Mouse (Mus musculus): ENCODE measurements at regions not wholly inside any gene's neighbourhood (a gene's known extent, or its start where the extent isn't known, plus 50 kb on each side); places are given as distances from the start of the nearest gene placed in this dataset.

DNA sequence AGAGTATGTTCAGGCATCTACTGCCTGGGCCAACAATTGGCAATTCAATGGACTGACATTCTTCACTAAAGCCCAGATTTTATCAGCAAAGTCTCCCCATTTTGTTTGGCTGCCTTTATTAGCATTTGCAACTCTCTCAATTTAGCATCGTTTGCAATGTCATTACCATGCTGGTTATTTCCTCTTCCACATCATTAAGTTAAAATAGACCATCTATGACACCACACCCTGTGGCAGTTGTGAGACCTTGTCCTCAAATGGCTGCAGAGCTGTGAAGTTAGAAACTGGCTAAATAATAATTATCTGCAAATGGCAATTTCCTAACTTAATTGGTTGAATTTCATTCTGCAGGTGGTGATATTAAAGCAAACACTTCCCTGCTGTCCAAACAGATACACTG is 381.8 kb downstream of the H2al1n start:
- H3K27me3 ChIP-seq (ENCODE audit: control insufficient read depth, insufficient read depth, low read length): no peaks in the 10 kb centered on the region
- ATAC-seq (ENCODE audit: insufficient number of reproducible peaks, low FRiP score, low TSS enrichment, low read depth) (no peak), DNase-seq (ENCODE audit: low spot score) (no peak)
- H3K36me3 ChIP-seq (ENCODE audit: control insufficient read depth, insufficient read depth, low read length): no peaks in the 10 kb centered on the region
- no peak overlapping the region for H3K9ac ChIP-seq (ENCODE audit: low read length)
- WGBS: 29% methylated on average over 1 of the region's 1 CpGs
- H3K4me3 ChIP-seq (ENCODE audit: low read depth, low read length): no peak overlapping the region
- H3K4me1 ChIP-seq (ENCODE audit: control insufficient read depth, insufficient read depth, low read length): no peaks in the 10 kb centered on the region
- no peak overlapping the region for H3K27ac ChIP-seq (replicated peaks; ENCODE audit: low read depth, low read length)
- H3K4me2 ChIP-seq (ENCODE audit: low read depth, severe bottlenecking): no peak overlapping the region
- H3K9me3 ChIP-seq (ENCODE audit: control insufficient read depth, low read length): no peaks in the 10 kb centered on the region

DNA sequence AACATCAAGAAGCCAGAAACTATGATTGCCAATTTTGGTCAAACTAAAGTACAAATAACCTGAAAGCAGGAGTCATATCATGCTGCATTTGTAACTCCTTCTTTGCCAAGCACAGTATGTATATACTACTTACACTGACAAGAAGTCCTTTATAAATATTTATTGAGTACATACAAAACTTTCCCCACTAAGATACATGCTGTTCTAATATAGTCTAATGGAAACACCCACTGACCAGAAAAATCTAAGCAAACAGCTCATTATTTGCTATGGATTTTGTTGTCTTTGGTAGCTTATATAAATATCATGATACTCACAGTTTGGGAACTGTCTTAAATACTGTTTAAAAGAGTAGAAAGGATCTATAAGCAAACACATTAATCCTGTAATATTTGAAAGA is 385.9 kb downstream of the H2al1n start:
- H3K9me3 ChIP-seq (ENCODE audit: control insufficient read depth, low read length): no peaks in the 10 kb centered on the region
- H3K4me3 ChIP-seq (ENCODE audit: low read depth, low read length): no peak overlapping the region
- H3K4me1 ChIP-seq (ENCODE audit: control insufficient read depth, insufficient read depth, low read length): no peaks in the 10 kb centered on the region
- H3K27ac ChIP-seq (replicated peaks; ENCODE audit: low read depth, low read length): no peak overlapping the region
- ATAC-seq (ENCODE audit: insufficient number of reproducible peaks, low FRiP score, low TSS enrichment, low read depth): no peak
- H3K36me3 ChIP-seq (ENCODE audit: control insufficient read depth, insufficient read depth, low read length): no peaks in the 10 kb centered on the region
- no peaks in the 10 kb centered on the region for H3K27me3 ChIP-seq (ENCODE audit: control insufficient read depth, insufficient read depth, low read length)
- no peak for DNase-seq (ENCODE audit: low spot score)
- H3K9ac ChIP-seq (ENCODE audit: low read length): no peak overlapping the region
- no peak overlapping the region for H3K4me2 ChIP-seq (ENCODE audit: low read depth, severe bottlenecking)

DNA sequence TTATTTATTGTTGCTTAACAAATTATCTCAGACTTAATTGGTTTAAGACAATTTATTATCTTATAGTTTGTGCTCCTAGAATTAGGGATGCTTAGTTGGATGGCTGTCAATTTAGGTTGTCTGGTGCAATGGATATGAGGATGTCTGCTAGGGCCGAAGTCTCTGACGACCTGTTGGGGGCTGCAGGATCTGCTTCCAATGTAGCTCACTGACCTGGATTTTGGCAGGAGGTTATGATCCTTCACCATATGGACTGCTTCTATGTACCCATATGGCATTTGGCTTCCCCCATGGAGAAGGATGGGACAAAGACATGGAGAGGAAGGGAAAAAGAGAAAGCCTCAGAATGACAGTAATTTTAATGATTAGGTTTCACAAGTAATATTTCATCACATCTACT is 391.0 kb downstream of the H2al1n start:
- no peaks in the 10 kb centered on the region for H3K36me3 ChIP-seq (ENCODE audit: control insufficient read depth, insufficient read depth, low read length)
- no peak overlapping the region for H3K4me3 ChIP-seq (ENCODE audit: low read depth, low read length)
- H3K4me2 ChIP-seq (ENCODE audit: low read depth, severe bottlenecking): no peak overlapping the region
- H3K9ac ChIP-seq (ENCODE audit: low read length): no peak overlapping the region
- no peaks in the 10 kb centered on the region for H3K4me1 ChIP-seq (ENCODE audit: control insufficient read depth, insufficient read depth, low read length)
- WGBS: 84% methylated on average over 2 of the region's 2 CpGs
- ATAC-seq (ENCODE audit: insufficient number of reproducible peaks, low FRiP score, low TSS enrichment, low read depth) (no peak), DNase-seq (ENCODE audit: low spot score) (no peak)
- no peaks in the 10 kb centered on the region for H3K9me3 ChIP-seq (ENCODE audit: control insufficient read depth, low read length)
- H3K27ac ChIP-seq (replicated peaks; ENCODE audit: low read depth, low read length): no peak overlapping the region
- H3K27me3 ChIP-seq (ENCODE audit: control insufficient read depth, insufficient read depth, low read length): no peaks in the 10 kb centered on the region

DNA sequence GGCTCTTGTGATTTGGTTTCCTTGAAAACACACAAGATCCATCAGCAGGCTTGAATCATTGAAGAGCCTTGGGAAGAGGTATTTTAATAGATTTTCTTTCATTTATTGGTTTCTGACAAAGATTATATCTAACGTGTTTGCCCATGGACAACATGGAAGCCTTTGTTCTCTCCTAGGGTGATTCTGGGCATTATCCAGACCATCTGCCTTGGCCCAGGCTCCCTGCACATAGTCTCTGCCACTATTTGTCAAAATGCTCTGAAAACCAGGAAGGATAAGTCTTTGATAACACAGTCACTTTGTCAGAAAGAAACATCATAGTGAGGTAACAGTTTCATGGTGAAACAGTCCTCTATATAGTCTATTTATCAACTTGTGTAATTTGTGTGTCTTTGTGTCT is 398.2 kb downstream of the H2al1n start:
- ATAC-seq (ENCODE audit: insufficient number of reproducible peaks, low FRiP score, low TSS enrichment, low read depth): no peak
- Histone ChIP-seq H3K4me3 (ENCODE audit: low read depth, low read length) (no peak overlapping the region), H3K4me2 (ENCODE audit: low read depth, severe bottlenecking) (no peak overlapping the region), H3K36me3 (ENCODE audit: control insufficient read depth, insufficient read depth, low read length) (no peaks in the 10 kb centered on the region), H3K27ac (replicated peaks; ENCODE audit: low read depth, low read length) (no peak overlapping the region), H3K9me3 (ENCODE audit: control insufficient read depth, low read length) (no peaks in the 10 kb centered on the region), H3K4me1 (ENCODE audit: control insufficient read depth, insufficient read depth, low read length) (no peaks in the 10 kb centered on the region), H3K9ac (ENCODE audit: low read length) (no peak overlapping the region), H3K27me3 (ENCODE audit: control insufficient read depth, insufficient read depth, low read length) (no peaks in the 10 kb centered on the region)
- no peak for DNase-seq (ENCODE audit: low spot score)
- WGBS: 60% methylated on average over 1 of the region's 1 CpGs

DNA sequence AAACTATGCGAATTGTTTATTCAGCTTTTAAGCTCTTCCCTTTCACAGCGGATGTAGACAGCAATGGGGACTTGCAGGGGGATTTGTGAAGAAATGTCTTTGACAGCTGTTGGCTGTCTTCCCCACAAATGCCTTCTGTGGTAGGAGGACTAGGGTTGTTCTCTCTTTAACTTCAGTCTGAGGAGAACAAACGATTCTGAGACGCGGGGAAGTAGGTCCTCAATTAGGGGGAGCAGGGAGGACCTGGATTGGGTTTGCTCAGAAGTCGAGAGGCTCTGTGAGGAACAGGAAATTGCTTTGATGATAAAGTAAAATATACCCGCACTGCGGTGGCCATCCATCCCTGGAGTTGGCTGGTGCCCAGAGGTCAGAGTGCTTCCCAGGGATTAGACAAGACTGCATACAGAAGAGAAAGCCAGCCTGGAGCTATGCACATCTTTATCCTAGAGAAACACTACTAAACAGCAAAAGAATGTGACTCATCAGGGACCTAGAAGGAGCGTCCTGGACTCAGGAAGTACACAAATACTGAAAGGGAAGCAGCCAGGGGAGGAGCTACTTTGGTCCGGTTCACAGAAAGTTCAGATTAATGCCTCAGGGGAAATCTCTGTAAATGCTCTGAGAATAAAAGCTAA is 417.4 kb downstream of the H2al1n start:
- no peaks in the 10 kb centered on the region for H3K4me1 ChIP-seq (ENCODE audit: control insufficient read depth, insufficient read depth, low read length)
- DNase-seq (ENCODE audit: low spot score) (peak; percentile 19), ATAC-seq (ENCODE audit: insufficient number of reproducible peaks, low FRiP score, low TSS enrichment, low read depth) (no peak)
- no peaks in the 10 kb centered on the region for H3K36me3 ChIP-seq (ENCODE audit: control insufficient read depth, insufficient read depth, low read length)
- no peaks in the 10 kb centered on the region for H3K9me3 ChIP-seq (ENCODE audit: control insufficient read depth, low read length)
- H3K27ac ChIP-seq (replicated peaks; ENCODE audit: low read depth, low read length): no peak overlapping the region
- no peaks in the 10 kb centered on the region for H3K27me3 ChIP-seq (ENCODE audit: control insufficient read depth, insufficient read depth, low read length)
- 40% methylated on average over 10 of the region's 10 CpGs for WGBS
- no peak overlapping the region for H3K4me2 ChIP-seq (ENCODE audit: low read depth, severe bottlenecking)
- H3K4me3 ChIP-seq (ENCODE audit: low read depth, low read length): no peak overlapping the region
- no peak overlapping the region for H3K9ac ChIP-seq (ENCODE audit: low read length)

DNA sequence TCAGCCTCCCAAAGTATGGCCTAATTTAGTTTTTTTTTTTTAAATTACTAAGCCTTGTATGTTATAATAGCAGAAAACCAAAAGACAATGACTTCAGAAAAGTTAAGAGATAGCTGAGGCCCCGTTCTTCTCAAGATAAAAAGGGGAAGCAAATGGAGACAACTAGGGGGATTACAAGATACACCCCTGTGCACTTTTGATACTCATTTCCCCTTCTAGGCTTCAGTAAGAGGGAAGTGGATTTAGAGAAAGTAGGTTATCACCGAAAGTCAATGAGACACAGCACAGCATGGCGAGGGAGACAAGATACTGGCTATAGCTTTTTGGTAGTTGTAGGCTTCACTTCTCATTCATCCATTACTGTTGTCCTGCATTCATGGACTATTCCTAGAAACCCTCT is 428.4 kb downstream of the H2al1n start:
- H3K4me1 ChIP-seq (ENCODE audit: control insufficient read depth, insufficient read depth, low read length): no peaks in the 10 kb centered on the region
- H3K4me2 ChIP-seq (ENCODE audit: low read depth, severe bottlenecking): no peak overlapping the region
- no peak overlapping the region for H3K9ac ChIP-seq (ENCODE audit: low read length)
- H3K4me3 ChIP-seq (ENCODE audit: low read depth, low read length): no peak overlapping the region
- no peak for DNase-seq (ENCODE audit: low spot score)
- no peaks in the 10 kb centered on the region for H3K36me3 ChIP-seq (ENCODE audit: control insufficient read depth, insufficient read depth, low read length)
- no peaks in the 10 kb centered on the region for H3K27me3 ChIP-seq (ENCODE audit: control insufficient read depth, insufficient read depth, low read length)
- WGBS: 89% methylated on average over 3 of the region's 3 CpGs
- no peaks in the 10 kb centered on the region for H3K9me3 ChIP-seq (ENCODE audit: control insufficient read depth, low read length)
- no peak for ATAC-seq (ENCODE audit: insufficient number of reproducible peaks, low FRiP score, low TSS enrichment, low read depth)
- H3K27ac ChIP-seq (replicated peaks; ENCODE audit: low read depth, low read length): no peak overlapping the region

DNA sequence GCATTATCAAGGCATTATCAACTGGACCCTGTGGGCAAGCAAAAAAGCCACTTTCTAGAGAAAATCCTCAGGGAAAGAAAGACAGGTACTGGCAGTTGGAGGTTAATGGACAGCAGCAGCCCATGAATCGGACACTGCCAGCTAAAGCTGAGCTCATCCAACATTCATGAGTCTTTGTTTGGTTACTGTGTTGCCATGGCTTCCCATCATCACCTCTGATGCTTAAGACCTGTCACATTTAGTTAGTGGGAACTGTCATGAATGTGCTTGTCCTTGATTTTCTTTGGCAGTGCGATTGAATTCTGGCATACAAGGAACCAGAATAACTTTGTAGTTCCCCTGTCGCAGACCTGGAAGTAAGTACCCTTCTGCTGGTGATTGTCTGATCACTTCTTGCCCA is 453.9 kb downstream of the H2al1n start:
- ATAC-seq (ENCODE audit: insufficient number of reproducible peaks, low FRiP score, low TSS enrichment, low read depth) (no peak), DNase-seq (ENCODE audit: low spot score) (no peak)
- Histone ChIP-seq H3K4me2 (ENCODE audit: low read depth, severe bottlenecking) (no peak overlapping the region), H3K9ac (ENCODE audit: low read length) (no peak overlapping the region), H3K4me1 (ENCODE audit: control insufficient read depth, insufficient read depth, low read length) (no peaks in the 10 kb centered on the region), H3K4me3 (ENCODE audit: low read depth, low read length) (no peak overlapping the region), H3K36me3 (ENCODE audit: control insufficient read depth, insufficient read depth, low read length) (no peaks in the 10 kb centered on the region), H3K27me3 (ENCODE audit: control insufficient read depth, insufficient read depth, low read length) (no peaks in the 10 kb centered on the region), H3K27ac (replicated peaks; ENCODE audit: low read depth, low read length) (no peak overlapping the region), H3K9me3 (ENCODE audit: control insufficient read depth, low read length) (no peaks in the 10 kb centered on the region)
- WGBS: 68% methylated on average over 3 of the region's 3 CpGs

DNA sequence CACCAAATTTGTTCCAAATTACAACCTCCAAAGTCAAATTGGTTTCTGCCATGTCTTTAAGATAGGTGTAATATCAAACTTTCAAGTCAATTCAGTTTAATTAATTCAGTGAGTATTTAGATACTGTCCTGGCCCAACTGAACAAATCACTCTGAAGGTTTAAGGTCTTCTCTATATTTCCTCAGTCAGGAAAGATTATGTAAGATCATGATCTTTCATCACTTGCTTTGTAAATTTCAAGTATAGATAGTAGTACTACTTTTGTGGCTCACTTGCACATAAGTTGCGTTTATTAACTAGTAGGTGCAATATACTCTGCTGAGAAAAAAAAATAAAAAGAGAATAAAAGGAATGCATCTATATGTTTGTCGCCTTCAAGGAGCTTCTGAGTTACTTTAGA is 485.4 kb downstream of the H2al1n start:
- Histone ChIP-seq H3K27ac (replicated peaks; ENCODE audit: low read depth, low read length) (no peak overlapping the region), H3K4me1 (ENCODE audit: control insufficient read depth, insufficient read depth, low read length) (no peaks in the 10 kb centered on the region), H3K9me3 (ENCODE audit: control insufficient read depth, low read length) (no peaks in the 10 kb centered on the region), H3K4me2 (ENCODE audit: low read depth, severe bottlenecking) (no peak overlapping the region), H3K27me3 (ENCODE audit: control insufficient read depth, insufficient read depth, low read length) (no peaks in the 10 kb centered on the region), H3K36me3 (ENCODE audit: control insufficient read depth, insufficient read depth, low read length) (no peaks in the 10 kb centered on the region), H3K4me3 (ENCODE audit: low read depth, low read length) (no peak overlapping the region), H3K9ac (ENCODE audit: low read length) (no peak overlapping the region)
- DNase-seq (ENCODE audit: low spot score) (no peak), ATAC-seq (ENCODE audit: insufficient number of reproducible peaks, low FRiP score, low TSS enrichment, low read depth) (no peak)
- 86% methylated on average over 2 of the region's 2 CpGs for WGBS

DNA sequence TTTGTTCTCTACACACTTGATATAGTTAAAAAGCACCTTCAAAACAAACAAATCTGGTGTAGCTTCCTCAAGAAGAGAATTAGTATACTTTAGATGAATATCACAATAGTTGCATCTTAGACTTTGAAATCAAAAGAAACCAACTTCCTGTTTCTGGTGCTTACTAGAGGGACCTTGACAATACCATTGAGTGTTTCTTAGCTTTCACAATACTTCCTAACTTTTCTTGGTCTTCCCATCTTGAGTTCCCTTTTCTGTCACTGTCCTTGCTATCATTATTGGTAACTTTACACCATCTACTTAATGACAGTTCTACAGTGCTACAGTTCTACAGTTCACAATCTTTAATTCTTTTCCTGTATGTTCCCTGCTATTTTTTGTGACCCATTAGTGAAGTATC is 528.1 kb downstream of the H2al1n start:
- Histone ChIP-seq H3K27me3 (ENCODE audit: control insufficient read depth, insufficient read depth, low read length) (no peaks in the 10 kb centered on the region), H3K4me1 (ENCODE audit: control insufficient read depth, insufficient read depth, low read length) (no peaks in the 10 kb centered on the region), H3K4me3 (ENCODE audit: low read depth, low read length) (no peak overlapping the region), H3K36me3 (ENCODE audit: control insufficient read depth, insufficient read depth, low read length) (no peaks in the 10 kb centered on the region), H3K9ac (ENCODE audit: low read length) (no peak overlapping the region), H3K9me3 (ENCODE audit: control insufficient read depth, low read length) (no peaks in the 10 kb centered on the region), H3K27ac (replicated peaks; ENCODE audit: low read depth, low read length) (no peak overlapping the region), H3K4me2 (ENCODE audit: low read depth, severe bottlenecking) (no peak overlapping the region)
- DNase-seq (ENCODE audit: low spot score) (no peak), ATAC-seq (ENCODE audit: insufficient number of reproducible peaks, low FRiP score, low TSS enrichment, low read depth) (no peak)
